Mouse (Mus musculus) kidney, embryonic 16.5 days (tissue): ENCODE results near the gene Slco3a1. TPM values are rescaled to one million over a fixed set of nuclear protein-coding genes. Genes with fewer than 3 reads are reported as not detected.

Experiments
- ATAC-seq: fragments of 200-750 bp; cut with Nextera tagmentation; 2 replicates; pipeline ENCODE4 v1.8.0; 2017; ENCODE audit warnings: moderate TSS enrichment; ENCODE audit not compliant: low FRiP score, low TSS enrichment
- H3K27ac ChIP-seq: fragments of 300-500 bp; sonication (generic); 2 replicates; pipeline ENCODE4 v1.5.1; 2014; ENCODE audit warnings: low read length
- H3K27me3 ChIP-seq: fragments of 300-500 bp; sonication (generic); 2 replicates; pipeline ENCODE4 v1.6.1; 2014; ENCODE audit warnings: low read length, control low read depth, mixed read lengths; ENCODE audit not compliant: insufficient read depth
- H3K36me3 ChIP-seq: fragments of 300-500 bp; sonication (generic); 2 replicates; pipeline ENCODE4 v1.6.1; 2014; ENCODE audit warnings: low read length, control low read depth, mixed read lengths; ENCODE audit not compliant: insufficient read depth
- H3K4me1 ChIP-seq: fragments of 300-500 bp; sonication (generic); 2 replicates; pipeline ENCODE4 v1.6.1; 2014; ENCODE audit warnings: low read length, control low read depth, mixed read lengths; ENCODE audit not compliant: insufficient read depth
- H3K4me2 ChIP-seq: fragments of 300-500 bp; sonication (generic); replicated peaks from 2 replicates; pipeline ENCODE4 v1.6.1; 2014; ENCODE audit warnings: low read depth, low read length
- H3K4me3 ChIP-seq: fragments of 300-500 bp; sonication (generic); 2 replicates; pipeline ENCODE4 v1.5.1; 2014; ENCODE audit warnings: mild to moderate bottlenecking, low read length
- H3K9ac ChIP-seq: fragments of 300-500 bp; sonication (generic); replicated peaks from 2 replicates; pipeline ENCODE4 v1.6.1; 2014; ENCODE audit warnings: low read length
- H3K9me3 ChIP-seq: fragments of 300-500 bp; sonication (generic); 2 replicates; pipeline ENCODE4 v1.6.1; 2016; ENCODE audit warnings: low read length, control low read depth
- WGBS: fragments of 180-500 bp; shearing (Covaris S2); extraction: QIAGEN DNeasy Blood & Tissue Kit; methylation state at CpG from one replicate; pipeline ENCODE4 v1.1.7; 2014; 5-methylcytosine and 5-hydroxymethylcytosine counted together
- polyA plus RNA-seq: library from polyadenylated mRNA; unstranded; fragments of >200 nt; fragmentation: Nextera tagmentation; extraction: Ambion mirVana; gene quantifications from 2 replicates; pipeline ENCODE4 v1.2.1, GENCODE M21; 2015

The Slco3a1 gene
- polyA plus RNA-seq, 1 experiment from 2014 or later = 20.8 TPM

- Histone ChIP-seq H3K27me3 (no peaks in the 10 kb centered on the region), H3K9me3 (no peaks in the 10 kb centered on the region), H3K4me2 (no peak overlapping the region), H3K36me3 (no peaks in the 10 kb centered on the region), H3K9ac (no peak overlapping the region), H3K4me1 (peaks cover 17% of the 10 kb centered on the region), H3K27ac (no peak overlapping the region), H3K4me3 (no peak overlapping the region)
- WGBS = 88% methylated on average over 7 of the region's 7 CpGs
- no peak for ATAC-seq
These were observed 23.0 kb downstream of the Slco3a1 start for GRCm38 (mm10) chr7:74531468-74532097.

GRCm38 (mm10) chr7:74529877-74530276, 24.7 kb downstream of the Slco3a1 start:
- H3K4me2 ChIP-seq = no peak overlapping the region
- H3K27me3 ChIP-seq = no peaks in the 10 kb centered on the region
- H3K27ac ChIP-seq = no peak overlapping the region
- H3K9ac ChIP-seq = no peak overlapping the region
- no peak overlapping the region for H3K4me3 ChIP-seq
- 75% methylated on average over 2 of the region's 2 CpGs for WGBS
- H3K36me3 ChIP-seq = no peaks in the 10 kb centered on the region
- H3K4me1 ChIP-seq = peaks cover 17% of the 10 kb centered on the region
- ATAC-seq = no peak
- no peaks in the 10 kb centered on the region for H3K9me3 ChIP-seq

DNA sequence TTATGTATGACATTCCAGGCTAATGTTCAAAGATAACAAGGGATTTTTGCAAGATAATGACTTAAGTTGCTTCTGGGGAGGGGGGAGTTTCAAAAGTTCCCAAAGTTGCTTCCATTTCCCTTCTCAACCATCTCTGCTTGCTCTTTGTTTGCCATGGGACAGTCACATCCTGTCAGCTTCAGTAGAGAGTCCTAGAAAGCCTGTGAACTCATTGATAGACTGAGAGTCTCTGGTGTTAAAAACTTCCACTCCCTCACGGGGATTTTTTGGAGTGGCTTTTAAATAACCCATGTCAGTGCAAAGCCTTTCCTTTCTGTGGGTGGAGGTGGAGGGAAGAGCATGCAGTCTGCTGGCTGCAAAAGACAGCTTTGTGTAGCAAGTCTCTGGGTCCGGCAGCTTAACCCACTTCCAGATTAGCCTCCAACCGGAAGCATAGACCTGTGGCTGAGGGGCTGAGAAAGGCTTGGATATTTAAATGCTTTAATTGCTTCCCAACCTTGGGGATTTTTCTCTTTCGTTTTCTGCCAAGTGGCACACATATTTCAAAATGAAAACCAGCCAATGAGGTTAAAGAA, 25.3 kb downstream of the Slco3a1 start:
- H3K9ac ChIP-seq = no peak overlapping the region
- H3K4me1 ChIP-seq = peaks cover 17% of the 10 kb centered on the region
- H3K9me3 ChIP-seq = no peaks in the 10 kb centered on the region
- H3K27me3 ChIP-seq = no peaks in the 10 kb centered on the region
- ATAC-seq = no peak
- no peak overlapping the region for H3K4me3 ChIP-seq
- H3K36me3 ChIP-seq = no peaks in the 10 kb centered on the region
- 0 out of 2 replicates have a peak overlapping the region, but pooled peaks have one; percentile 6 for H3K27ac ChIP-seq
- 53% methylated on average over 4 of the region's 4 CpGs for WGBS
- no peak overlapping the region for H3K4me2 ChIP-seq

- ATAC-seq = no peak
- Histone ChIP-seq H3K27me3 (no peaks in the 10 kb centered on the region), H3K4me3 (no peak overlapping the region), H3K36me3 (no peaks in the 10 kb centered on the region), H3K4me1 (peaks cover 17% of the 10 kb centered on the region), H3K4me2 (no peak overlapping the region), H3K9me3 (no peaks in the 10 kb centered on the region), H3K9ac (no peak overlapping the region), H3K27ac (no peak overlapping the region)
- WGBS = 86% methylated on average over 5 of the region's 5 CpGs
These were observed 26.4 kb downstream of the Slco3a1 start for GRCm38 (mm10) chr7:74528182-74528581.

GRCm38 (mm10) chr7:74527689-74528088, 26.9 kb downstream of the Slco3a1 start:
- Histone ChIP-seq H3K4me3 (no peak overlapping the region), H3K9me3 (no peaks in the 10 kb centered on the region), H3K36me3 (no peaks in the 10 kb centered on the region), H3K27ac (no peak overlapping the region), H3K9ac (no peak overlapping the region), H3K4me2 (no peak overlapping the region), H3K27me3 (no peaks in the 10 kb centered on the region), H3K4me1 (peaks cover 17% of the 10 kb centered on the region)
- 72% methylated on average over 6 of the region's 6 CpGs for WGBS
- no peak for ATAC-seq

DNA sequence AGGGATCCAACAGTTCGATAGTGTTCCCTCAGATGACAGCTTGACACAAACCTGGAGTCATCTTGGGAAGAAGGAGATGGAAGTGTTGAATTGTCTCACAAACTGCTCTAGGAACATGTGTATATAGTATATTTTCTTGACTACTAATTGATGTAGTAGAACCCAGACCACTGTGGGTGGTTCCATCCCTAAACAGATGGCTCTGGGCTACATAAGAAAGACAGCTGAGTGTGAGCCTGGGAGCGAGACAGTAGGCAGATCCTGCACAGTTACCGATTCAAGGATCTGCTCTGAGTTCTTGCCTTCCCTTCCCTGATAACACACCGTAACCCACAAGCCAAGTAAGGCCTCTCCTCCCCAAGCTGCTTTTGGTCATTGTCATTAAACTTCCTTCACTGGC, 28.6 kb downstream of the Slco3a1 start:
- H3K9ac ChIP-seq = no peak overlapping the region
- WGBS = 94% methylated on average over 4 of the region's 4 CpGs
- H3K4me1 ChIP-seq = peaks cover 17% of the 10 kb centered on the region
- no peak overlapping the region for H3K4me2 ChIP-seq
- no peak overlapping the region for H3K4me3 ChIP-seq
- ATAC-seq = no peak
- H3K36me3 ChIP-seq = no peaks in the 10 kb centered on the region
- H3K27me3 ChIP-seq = no peaks in the 10 kb centered on the region
- no peak overlapping the region for H3K27ac ChIP-seq
- H3K9me3 ChIP-seq = no peaks in the 10 kb centered on the region

DNA sequence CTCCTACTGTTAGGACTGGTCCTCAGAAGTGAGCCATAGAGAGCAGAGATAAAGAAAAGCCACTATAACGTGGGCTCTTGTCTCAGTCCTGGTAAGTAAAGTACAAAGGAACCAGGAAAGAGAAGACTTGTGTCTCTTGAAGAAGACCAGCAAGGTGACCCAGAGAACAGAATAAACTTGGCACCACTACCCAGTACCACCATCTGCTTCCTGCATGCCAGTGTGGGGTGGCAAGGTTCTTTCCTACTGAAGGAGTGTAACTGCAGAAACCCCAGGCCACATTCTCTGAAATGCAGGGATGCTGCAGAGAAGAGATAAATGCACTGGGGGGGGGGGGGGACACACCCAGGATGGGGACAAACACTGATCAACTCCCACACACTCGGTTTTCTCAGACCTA, 29.0 kb downstream of the Slco3a1 start:
- Histone ChIP-seq H3K36me3 (no peaks in the 10 kb centered on the region), H3K27me3 (no peaks in the 10 kb centered on the region), H3K4me3 (no peak overlapping the region), H3K9me3 (no peaks in the 10 kb centered on the region), H3K9ac (no peak overlapping the region), H3K4me1 (peaks cover 17% of the 10 kb centered on the region), H3K27ac (no peak overlapping the region), H3K4me2 (no peak overlapping the region)
- 88% methylated on average over 2 of the region's 2 CpGs for WGBS
- no peak for ATAC-seq

- Histone ChIP-seq H3K36me3 (no peaks in the 10 kb centered on the region), H3K27ac (no peak overlapping the region), H3K4me2 (no peak overlapping the region), H3K4me3 (no peak overlapping the region), H3K27me3 (no peaks in the 10 kb centered on the region), H3K9me3 (no peaks in the 10 kb centered on the region), H3K9ac (no peak overlapping the region), H3K4me1 (peaks cover 13% of the 10 kb centered on the region; the same call in 1 of the 2 replicates)
- 77% methylated on average over 8 of the region's 8 CpGs for WGBS
- no peak for ATAC-seq
These were observed 30.2 kb downstream of the Slco3a1 start for GRCm38 (mm10) chr7:74524188-74524971.

DNA sequence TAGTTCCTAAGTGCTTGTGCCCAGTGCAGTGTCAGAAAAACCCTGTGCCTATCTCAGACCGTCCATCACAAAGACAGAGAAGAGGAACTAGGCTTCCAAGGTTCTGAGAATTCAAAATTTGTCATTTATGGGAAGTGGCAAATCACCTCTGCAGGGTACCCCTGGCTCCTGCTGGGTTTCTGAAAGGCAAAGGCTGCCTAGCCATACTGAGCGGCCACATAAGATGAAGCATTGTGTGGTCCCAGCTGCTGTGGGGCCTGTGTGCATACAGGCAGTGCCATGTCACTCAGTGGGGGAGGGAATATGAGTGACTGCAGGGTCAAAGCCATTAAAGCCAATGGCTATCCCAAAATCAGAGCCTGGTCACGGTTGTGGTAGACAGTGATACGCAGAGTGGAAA, 31.5 kb downstream of the Slco3a1 start:
- Histone ChIP-seq H3K9me3 (no peaks in the 10 kb centered on the region), H3K9ac (no peak overlapping the region), H3K36me3 (no peaks in the 10 kb centered on the region), H3K4me2 (no peak overlapping the region), H3K27me3 (no peaks in the 10 kb centered on the region), H3K4me3 (no peak overlapping the region), H3K27ac (no peak overlapping the region), H3K4me1 (no peaks in the 10 kb centered on the region)
- WGBS = 62% methylated on average over 4 of the region's 4 CpGs
- no peak for ATAC-seq

GRCm38 (mm10) chr7:74522260-74522659, 32.3 kb downstream of the Slco3a1 start:
- Histone ChIP-seq H3K36me3 (no peaks in the 10 kb centered on the region), H3K9ac (no peak overlapping the region), H3K4me2 (no peak overlapping the region), H3K9me3 (no peaks in the 10 kb centered on the region), H3K4me1 (no peaks in the 10 kb centered on the region), H3K4me3 (no peak overlapping the region), H3K27ac (no peak overlapping the region), H3K27me3 (no peaks in the 10 kb centered on the region)
- ATAC-seq = no peak
- 83% methylated on average over 4 of the region's 4 CpGs for WGBS
